Mouse (Mus musculus) limb, embryonic 12.5 days (tissue): Measurements from ENCODE around the gene Hist1h2bj. TPM values are rescaled to one million over a fixed set of nuclear protein-coding genes. Genes with fewer than 3 reads are reported as not detected.
"Not testable (repeated sequence)": the region's sequence is repeated elsewhere in the genome, so short reads cannot be mapped to it uniquely, and the experiment has no call there.

Experiments
- ATAC-seq: fragments of 200-750 bp; cut with Nextera tagmentation; 2 replicates; pipeline ENCODE4 v1.8.0; 2017; ENCODE audit warnings: low read depth, moderate TSS enrichment; ENCODE audit not compliant: insufficient number of reproducible peaks, insufficient read depth, low FRiP score, low TSS enrichment
- H3K27ac ChIP-seq: fragments of 300-500 bp; sonication (generic); 2 replicates; pipeline ENCODE4 v1.5.1; 2016; ENCODE audit warnings: mild to moderate bottlenecking, moderate library complexity
- H3K27me3 ChIP-seq: fragments of 300-500 bp; sonication (generic); 2 replicates; pipeline ENCODE4 v1.6.1; 2016; ENCODE audit warnings: mild to moderate bottlenecking, moderate library complexity
- H3K36me3 ChIP-seq: fragments of 300-500 bp; sonication (generic); 2 replicates; pipeline ENCODE4 v1.6.1; 2016; ENCODE audit warnings: mild to moderate bottlenecking, moderate library complexity
- H3K4me1 ChIP-seq: fragments of 300-500 bp; sonication (generic); replicated peaks from 2 replicates; pipeline ENCODE4 v1.6.1; 2016
- H3K4me2 ChIP-seq: fragments of 300-500 bp; sonication (generic); 2 replicates; pipeline ENCODE4 v1.6.1; 2016; ENCODE audit warnings: mild to moderate bottlenecking, moderate library complexity
- H3K4me3 ChIP-seq: fragments of 300-500 bp; sonication (generic); replicated peaks from 2 replicates; pipeline ENCODE4 v1.5.1; 2016; ENCODE audit warnings: mild to moderate bottlenecking
- H3K9ac ChIP-seq: fragments of 300-500 bp; sonication (generic); replicated peaks from 2 replicates; pipeline ENCODE4 v1.6.1; 2016; ENCODE audit warnings: mild to moderate bottlenecking, moderate library complexity
- H3K9me3 ChIP-seq: fragments of 300-500 bp; sonication (generic); 2 replicates; pipeline ENCODE4 v1.6.1; 2016; ENCODE audit warnings: mild to moderate bottlenecking, moderate library complexity
- WGBS: fragments of 180-500 bp; shearing (Covaris S2); methylation state at CpG from one replicate; pipeline ENCODE4 v1.1.7; 2016; 5-methylcytosine and 5-hydroxymethylcytosine counted together
- microRNA-seq: library from miRNA; unstranded; fragments of <30 nt; microRNA quantifications from one replicate; pipeline ENCODE4, GENCODE M21; 2017
- polyA plus RNA-seq: library from polyadenylated mRNA; unstranded; fragments of >200 nt; fragmentation: Nextera tagmentation; extraction: Ambion mirVana; gene quantifications from 2 replicates; pipeline ENCODE4 v1.2.1, GENCODE M21; 2016

Gene Hist1h2bj
- polyA plus RNA-seq, 1 experiment from 2014 or later, result 28.8 TPM

DNA sequence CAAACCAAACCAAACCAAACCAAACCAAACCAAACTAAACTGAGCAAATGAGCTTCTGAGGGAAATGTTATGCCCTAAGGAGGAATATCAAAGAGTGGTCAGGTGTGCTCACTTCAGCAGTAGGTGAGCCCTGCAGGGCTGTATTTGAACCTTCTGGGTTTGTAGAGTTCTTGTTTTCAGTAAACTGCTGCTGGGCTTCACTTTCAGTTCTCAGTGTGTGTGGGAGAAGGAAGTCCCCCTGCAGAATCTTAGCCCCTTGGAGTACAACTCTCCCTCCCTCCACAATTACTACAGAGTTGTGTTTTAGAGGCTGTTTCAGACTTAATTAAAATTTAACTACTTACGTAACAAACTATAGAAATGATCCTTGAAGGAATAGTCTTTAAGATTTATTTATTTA lies 10.7 kb downstream of the Hist1h2bj start:
- no peak overlapping the region for H3K4me3 ChIP-seq
- 91% methylated on average over 1 of the region's 1 CpGs for WGBS
- ATAC-seq, result no peak

DNA sequence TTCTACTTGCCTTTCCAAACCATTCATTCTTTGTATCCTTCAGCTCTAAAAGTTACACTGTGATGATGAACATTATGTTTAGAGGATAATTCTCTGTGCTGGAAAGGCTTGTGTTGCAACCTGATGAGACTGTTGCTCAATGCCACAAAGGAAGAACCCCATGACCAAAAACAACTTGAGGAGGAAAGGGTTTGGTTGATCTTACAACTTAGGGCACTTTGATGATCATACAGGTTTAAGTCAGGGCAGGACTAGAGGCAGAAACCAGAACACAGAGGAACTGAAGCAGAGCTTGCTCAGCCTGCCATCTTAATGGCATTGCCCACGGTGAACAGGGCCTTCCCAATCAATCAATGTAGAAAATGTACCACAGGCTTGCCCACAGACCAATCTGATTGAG lies 18.4 kb downstream of the Hist1h2bj start:
- H3K4me2 ChIP-seq, result no peak overlapping the region
- H3K9me3 ChIP-seq, result no peaks in the 10 kb centered on the region
- H3K27ac ChIP-seq, result no peak overlapping the region
- H3K4me3 ChIP-seq, result no peak overlapping the region
- H3K27me3 ChIP-seq, result no peaks in the 10 kb centered on the region
- H3K36me3 ChIP-seq, result no peaks in the 10 kb centered on the region
- no peaks in the 10 kb centered on the region for H3K4me1 ChIP-seq
- 93% methylated on average over 1 of the region's 1 CpGs for WGBS
- no peak overlapping the region for H3K9ac ChIP-seq
- ATAC-seq, result no peak

More for the DNA sequence above, 10.7 kb downstream of the Hist1h2bj start:
- H3K27me3 ChIP-seq, result peaks cover 3% of the 10 kb centered on the region; the same call in 1 of the 2 replicates
- H3K4me2 ChIP-seq, result no peak overlapping the region
- H3K36me3 ChIP-seq, result no peaks in the 10 kb centered on the region
- no peaks in the 10 kb centered on the region; the same call in 1 of the 2 replicates for H3K4me1 ChIP-seq
- no peaks in the 10 kb centered on the region for H3K9me3 ChIP-seq
- no peak overlapping the region for H3K9ac ChIP-seq
- H3K27ac ChIP-seq, result no peak overlapping the region

DNA sequence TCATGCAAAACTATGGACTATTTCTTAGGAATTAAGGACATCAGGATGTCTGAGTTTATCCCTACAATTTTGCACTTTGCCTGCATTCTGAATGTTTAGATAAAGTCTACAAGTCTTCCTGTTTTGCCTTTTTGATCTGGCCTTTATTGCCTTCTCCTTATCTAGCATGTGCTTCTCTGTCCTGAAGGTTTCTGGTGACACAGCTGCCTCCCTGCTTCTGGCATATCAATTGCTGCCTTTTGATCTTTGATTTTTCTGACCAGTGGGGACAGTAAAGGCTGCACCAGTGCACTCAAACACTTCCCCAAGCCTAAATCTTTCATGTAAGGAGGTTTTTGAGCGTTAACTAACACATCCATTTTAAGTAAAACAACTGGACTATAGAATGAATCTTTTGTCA lies 20.5 kb downstream of the Hist1h2bj start:
- ATAC-seq, result no peak
- no peaks in the 10 kb centered on the region for H3K27me3 ChIP-seq
- H3K4me3 ChIP-seq, result no peak overlapping the region
- no peak overlapping the region for H3K9ac ChIP-seq
- H3K4me1 ChIP-seq, result no peaks in the 10 kb centered on the region
- H3K9me3 ChIP-seq, result no peaks in the 10 kb centered on the region
- WGBS, result 43% methylated on average over 1 of the region's 1 CpGs
- no peak overlapping the region for H3K4me2 ChIP-seq
- H3K27ac ChIP-seq, result no peak overlapping the region
- no peaks in the 10 kb centered on the region for H3K36me3 ChIP-seq

DNA sequence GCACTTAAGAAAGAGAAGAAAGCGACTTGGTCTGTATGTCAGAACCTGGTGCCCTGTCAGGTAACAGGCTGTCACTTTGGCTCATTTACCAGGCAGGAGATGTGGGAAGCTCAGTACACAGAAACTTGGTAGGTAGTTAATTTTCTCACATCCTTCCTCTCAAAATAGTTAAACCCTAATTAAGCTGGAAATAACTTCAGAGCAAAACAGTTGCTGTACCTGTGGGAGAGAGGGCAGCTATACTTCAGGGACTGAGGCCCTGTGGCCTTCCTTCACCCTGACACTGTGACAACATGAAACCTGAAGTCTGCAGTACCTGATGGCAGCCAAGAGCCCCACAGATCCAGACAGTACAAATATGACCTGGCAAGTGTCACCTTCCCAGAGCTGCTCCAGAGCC lies 41.1 kb downstream of the Hist1h2bj start, which contains the start of gene Vmn1r188:
Gene Vmn1r188, plus strand, starts transcription at position 301 of the 400 bp plus-strand sequence.
- H3K9ac ChIP-seq, H3K9me3 ChIP-seq, ATAC-seq, H3K27ac ChIP-seq, H3K4me3 ChIP-seq, H3K4me1 ChIP-seq, H3K36me3 ChIP-seq, H3K27me3 ChIP-seq, H3K4me2 ChIP-seq: not testable (repeated sequence)
- 52% methylated on average over 1 of the region's 1 CpGs for WGBS

Small RNAs within 50 kb of the gene (microRNA-seq; reads per million reads assigned to microRNA genes)
- gene Gm26300 (not detected), gene Gm44390 (0.70 reads per million), gene Gm44486 (not detected)

Other genes with a start within 250 kb of the Hist1h2bj start
- 36.6 and 45.0 TPM in 2 replicates for gene Hist1h2bq, start 233.0 kb upstream of the Hist1h2bj start, polyA plus RNA-seq
- not detected in 2 replicates for gene Hist1h2ao, start 232.7 kb upstream of the Hist1h2bj start, polyA plus RNA-seq
- not detected in 2 replicates for gene Hist1h4m, start 231.5 kb upstream of the Hist1h2bj start, polyA plus RNA-seq
- gene Hist1h4n, start 211.0 kb upstream of the Hist1h2bj start, polyA plus RNA-seq, result 21.2 and 21.3 TPM in 2 replicates
- 6,267 and 7,120 TPM in 2 replicates for gene Hist1h2ap, start 209.7 kb upstream of the Hist1h2bj start, polyA plus RNA-seq
- gene Hist1h2br, start 209.5 kb upstream of the Hist1h2bj start, polyA plus RNA-seq, result 38.6 and 46.0 TPM in 2 replicates
- gene Zfp184, start 98.1 kb upstream of the Hist1h2bj start, polyA plus RNA-seq, result 23.2 and 25.2 TPM in 2 replicates
- gene Pom121l2, start 62.0 kb upstream of the Hist1h2bj start, polyA plus RNA-seq, result 0.30 and 0.32 TPM in 2 replicates
- gene Prss16, start 33.5 kb upstream of the Hist1h2bj start, polyA plus RNA-seq, result 1.2 TPM in 2 replicates
- gene Hist1h2ah, start 7.6 kb upstream of the Hist1h2bj start, polyA plus RNA-seq, result 24.8 and 50.4 TPM in 2 replicates
- 21.0 and 25.9 TPM in 2 replicates for gene Hist1h2bk, start 7.3 kb upstream of the Hist1h2bj start, polyA plus RNA-seq
- 30.3 and 34.1 TPM in 2 replicates for gene Hist1h4i, start 1.9 kb upstream of the Hist1h2bj start, polyA plus RNA-seq
- gene Hist1h2ag, start 270 bp upstream of the Hist1h2bj start, polyA plus RNA-seq, result 119 and 120 TPM in 2 replicates
- not detected in 2 replicates for gene Vmn1r188, start 41.2 kb downstream of the Hist1h2bj start, polyA plus RNA-seq
- not detected in 2 replicates for gene Vmn1r189, start 62.6 kb downstream of the Hist1h2bj start, polyA plus RNA-seq
- not detected in 2 replicates for gene Vmn1r191, start 140.8 kb downstream of the Hist1h2bj start, polyA plus RNA-seq
- not detected in 2 replicates for gene Vmn1r192, start 147.9 kb downstream of the Hist1h2bj start, polyA plus RNA-seq
- gene Vmn1r193, start 179.9 kb downstream of the Hist1h2bj start, polyA plus RNA-seq, result not detected in 2 replicates
- not detected in 2 replicates for gene Vmn1r194, start 201.0 kb downstream of the Hist1h2bj start, polyA plus RNA-seq
- gene Vmn1r195, start 227.3 kb downstream of the Hist1h2bj start, polyA plus RNA-seq, result not detected in 2 replicates
- gene Vmn1r196, start 246.7 kb downstream of the Hist1h2bj start, polyA plus RNA-seq, result not detected in 2 replicates